Mouse (Mus musculus): ENCODE data around the gene Adk.

DNA sequence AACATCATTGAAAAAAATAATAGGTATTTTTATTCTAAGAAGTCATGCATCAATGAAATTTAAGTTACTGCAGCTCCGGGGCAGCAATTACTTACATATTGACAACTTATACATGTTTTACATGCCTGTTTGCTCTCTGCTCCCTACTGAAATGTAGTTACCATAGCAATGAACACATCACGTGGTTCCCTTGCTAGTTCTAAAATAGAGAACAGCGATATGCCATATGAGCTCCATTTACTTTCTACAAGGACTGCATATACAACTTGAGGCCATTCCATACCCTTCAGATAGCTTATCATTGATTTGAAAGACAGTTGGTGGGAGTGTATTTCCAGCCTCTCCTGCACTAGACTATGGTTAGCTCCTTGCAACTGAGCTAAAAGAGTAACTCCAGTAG lies 290.6 kb downstream of the Adk start:
- TF ChIP-seq HCFC1 (IDR thresholded peaks at IDR 0.05; ENCODE audit: low read depth, low read length) (no peak), EP300 (IDR thresholded peaks at IDR 0.05; ENCODE audit: low read depth in 1 of 2, low read length in 2 of 2) (no peak), USF1 (IDR thresholded peaks at IDR 0.05; ENCODE audit: low read depth, low read length) (no peak), CTCF (IDR thresholded peaks at IDR 0.05 in 2 of 3, conservative IDR thresholded peaks at IDR 0.05 in 1 of 3; ENCODE audit: control insufficient read depth in 1 of 3, insufficient read depth in 1 of 3, low read depth in 2 of 3, low read length in 3 of 3, poor library complexity in 1 of 3, severe bottlenecking in 1 of 3) (no peak), POLR2AphosphoS2 (IDR thresholded peaks at IDR 0.05; ENCODE audit: low read length) (no peak), ZKSCAN1 (IDR thresholded peaks at IDR 0.05; ENCODE audit: low read depth, low read length) (no peak), GATA1 (IDR thresholded peaks at IDR 0.05; ENCODE audit: low read depth, low read length) (no peak), RCOR1 (IDR thresholded peaks at IDR 0.05; ENCODE audit: low read depth, low read length) (no peak)
